Mouse (Mus musculus): Measurements from ENCODE around the gene Tmem40. TPM values are rescaled to one million over a fixed set of nuclear protein-coding genes. Genes with fewer than 3 reads are reported as not detected.

The Tmem40 gene
- polyA plus RNA-seq (2012; rRNA removed): 15.3 and 24.4 TPM in 2 replicates

- DNase-seq (ENCODE audit: extremely low spot score in 1 of 2, low spot score in 1 of 2): peak in 1 of 2 experiments; percentile 33
Measured at GRCm38 (mm10) chr6:115761995-115762756, at the start of gene Tmem40. Gene Tmem40, minus strand, starts transcription at chr6:115762410.

- no peak for DNase-seq (ENCODE audit: extremely low spot score in 1 of 2, low spot score in 1 of 2)
Measured at GRCm38 (mm10) chr6:115811606-115812005, 49.4 kb upstream of the Tmem40 start.

- DNase-seq (ENCODE audit: extremely low spot score in 1 of 2, low spot score in 1 of 2): peak; percentile 69 to 92
Measured at GRCm38 (mm10) chr6:115808488-115809231, 46.5 kb upstream of the Tmem40 start, which contains the start of gene Rpl32. Gene Rpl32, minus strand, starts transcription at chr6:115808747.

GRCm38 (mm10) chr6:115808196-115808487 is 45.9 kb upstream of the Tmem40 start:
- peak in 1 of 2 experiments; percentile 31 for DNase-seq (ENCODE audit: extremely low spot score in 1 of 2, low spot score in 1 of 2)

GRCm38 (mm10) chr6:115807464-115808195 is 45.4 kb upstream of the Tmem40 start:
- no peak for DNase-seq (ENCODE audit: extremely low spot score in 1 of 2, low spot score in 1 of 2)

GRCm38 (mm10) chr6:115804432-115805192 is 42.4 kb upstream of the Tmem40 start:
- no peak for DNase-seq (ENCODE audit: extremely low spot score in 1 of 2, low spot score in 1 of 2)

- DNase-seq (ENCODE audit: extremely low spot score in 1 of 2, low spot score in 1 of 2): peak; percentile 59 to 86
Measured at GRCm38 (mm10) chr6:115803541-115804382, 41.6 kb upstream of the Tmem40 start.

GRCm38 (mm10) chr6:115801811-115802210 is 39.6 kb upstream of the Tmem40 start:
- no peak for DNase-seq (ENCODE audit: extremely low spot score in 1 of 2, low spot score in 1 of 2)

- DNase-seq (ENCODE audit: extremely low spot score in 1 of 2, low spot score in 1 of 2): no peak
Measured at GRCm38 (mm10) chr6:115792691-115793215, 30.5 kb upstream of the Tmem40 start.

- no peak for DNase-seq (ENCODE audit: extremely low spot score in 1 of 2, low spot score in 1 of 2)
Measured at GRCm38 (mm10) chr6:115791842-115792686, 29.9 kb upstream of the Tmem40 start.

GRCm38 (mm10) chr6:115791016-115791415 is 28.8 kb upstream of the Tmem40 start:
- DNase-seq (ENCODE audit: extremely low spot score in 1 of 2, low spot score in 1 of 2): no peak

GRCm38 (mm10) chr6:115782781-115783180 is 20.6 kb upstream of the Tmem40 start:
- no peak for DNase-seq (ENCODE audit: extremely low spot score in 1 of 2, low spot score in 1 of 2)

GRCm38 (mm10) chr6:115776363-115776762 is 14.2 kb upstream of the Tmem40 start:
- DNase-seq (ENCODE audit: extremely low spot score in 1 of 2, low spot score in 1 of 2): no peak

- DNase-seq (ENCODE audit: extremely low spot score in 1 of 2, low spot score in 1 of 2): no peak
Measured at GRCm38 (mm10) chr6:115775838-115776237, 13.6 kb upstream of the Tmem40 start.

GRCm38 (mm10) chr6:115774501-115774921 is 12.3 kb upstream of the Tmem40 start, which contains the start of gene Cand2:
Gene Cand2, plus strand, starts transcription at chr6:115774538.
- peak in 1 of 2 experiments; percentile 4 for DNase-seq (ENCODE audit: extremely low spot score in 1 of 2, low spot score in 1 of 2)

- peak in 1 of 2 experiments; percentile 10 for DNase-seq (ENCODE audit: extremely low spot score in 1 of 2, low spot score in 1 of 2)
Measured at GRCm38 (mm10) chr6:115773966-115774413, 11.8 kb upstream of the Tmem40 start.

- no peak for DNase-seq (ENCODE audit: extremely low spot score in 1 of 2, low spot score in 1 of 2)
Measured at GRCm38 (mm10) chr6:115772604-115773003, 10.4 kb upstream of the Tmem40 start.

- no peak for DNase-seq (ENCODE audit: extremely low spot score in 1 of 2, low spot score in 1 of 2)
Measured at GRCm38 (mm10) chr6:115772201-115772600, 10.0 kb upstream of the Tmem40 start.
